Mouse (Mus musculus) frontal cortex, postnatal 10 days (tissue): ENCODE measurements around the gene Scin.
"Not testable (repeated sequence)": the region's sequence is repeated elsewhere in the genome, so short reads cannot be mapped to it uniquely, and the experiment has no call there.

Experiments
- DNase-seq, 2 experiments: peaks; one replicate each; pipeline ENCODE4 v3.0.0; 2022; ENCODE audit warnings: low spot score in 2 of 2, mixed read lengths in 1 of 2

The Scin gene

DNA sequence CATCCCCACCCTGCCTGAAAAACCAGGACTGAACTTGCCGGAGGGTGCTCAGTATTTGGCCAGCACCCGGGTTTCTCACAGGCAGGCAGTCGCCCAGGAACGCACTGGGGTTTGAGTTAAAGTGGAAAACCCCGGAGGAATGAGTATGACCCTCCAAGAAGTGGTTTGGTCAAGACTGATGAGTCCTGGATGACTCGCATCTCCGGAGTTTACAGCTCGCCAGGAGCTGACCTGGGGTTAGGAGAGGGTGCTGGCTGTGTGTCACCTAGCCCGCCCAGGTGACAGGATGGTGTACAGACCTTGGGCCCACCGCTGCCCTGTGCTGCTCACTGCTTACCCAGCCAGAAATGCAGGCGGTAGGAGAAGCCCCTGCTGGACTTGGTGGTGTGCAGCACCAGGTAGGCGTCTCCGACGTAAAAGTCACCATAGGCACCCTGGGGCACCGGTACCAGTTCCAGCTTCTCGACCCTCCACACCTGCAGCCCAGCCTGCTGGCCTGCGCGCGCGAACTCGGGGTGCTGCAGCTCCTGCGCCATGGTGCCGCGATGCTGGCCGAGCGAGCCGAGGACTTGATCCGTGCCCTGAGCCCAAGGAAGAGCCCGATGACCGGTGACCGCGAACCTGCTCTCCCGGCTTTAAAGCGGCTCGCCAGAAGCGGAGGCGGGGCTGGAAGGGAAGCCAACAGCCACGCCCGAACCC is at the start of gene Scin:
TSS of gene Scin (minus strand) at position 656 of the 699 bp plus-strand sequence.
- DNase-seq, result no peak

DNA sequence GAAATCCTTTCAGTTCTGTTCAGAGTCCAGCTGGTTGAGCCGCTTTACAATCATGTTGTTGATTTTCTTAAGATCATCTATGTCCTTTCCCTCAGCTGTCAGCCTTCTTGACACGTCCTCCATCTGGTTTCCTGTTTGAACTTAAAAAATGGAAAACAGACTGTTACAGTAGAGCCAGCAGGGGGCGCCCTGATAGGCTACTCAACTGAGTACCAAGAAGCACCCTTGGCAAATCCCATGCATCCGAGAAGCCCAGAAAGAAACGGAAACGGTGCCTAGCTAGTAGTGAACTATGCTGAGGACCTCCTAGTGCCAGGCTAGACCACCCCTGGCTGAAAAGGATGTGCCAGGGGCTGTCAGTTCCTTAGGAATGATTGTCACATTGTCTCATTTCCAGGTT is 43.1 kb upstream of the Scin start:
- no peak for DNase-seq

DNA sequence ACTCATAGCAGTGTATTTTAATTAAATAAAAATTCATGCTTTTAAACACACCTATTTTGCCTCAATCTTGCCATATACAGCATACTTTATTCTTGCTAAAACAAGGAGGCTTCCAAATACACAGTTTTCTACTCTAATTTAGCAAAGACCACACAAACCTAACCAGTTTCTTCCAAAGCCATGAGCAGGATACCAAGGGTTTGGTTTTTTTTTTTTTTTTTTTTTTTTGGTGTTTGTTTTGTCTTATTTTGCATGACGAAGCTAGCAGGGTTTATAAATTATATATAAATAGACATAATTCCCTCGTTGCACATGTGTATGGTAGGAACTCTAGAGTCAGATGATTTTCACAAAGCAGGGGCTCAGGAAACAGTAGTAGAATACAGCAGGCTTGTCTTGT is 42.1 kb upstream of the Scin start:
- no peak for DNase-seq

DNA sequence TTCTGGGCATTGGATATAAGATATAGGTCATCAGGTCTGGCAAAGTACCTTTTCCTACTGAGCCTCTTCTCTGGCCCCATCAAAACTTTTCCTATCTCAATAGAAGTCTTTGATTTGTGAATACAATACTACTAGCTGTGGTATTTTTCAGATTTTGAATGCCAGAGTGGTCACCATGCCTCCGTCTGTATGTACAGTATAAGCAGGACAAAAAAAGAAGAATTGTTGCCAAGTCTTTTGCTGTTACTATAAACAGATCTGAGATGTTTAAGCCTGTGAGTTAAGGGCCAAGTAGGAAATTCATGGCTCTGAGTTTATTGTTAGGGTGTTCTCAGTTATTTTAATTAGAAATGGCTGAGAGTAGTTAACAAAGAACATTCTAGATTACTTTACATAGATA is 41.1 kb upstream of the Scin start:
- DNase-seq, result not testable (repeated sequence)

DNA sequence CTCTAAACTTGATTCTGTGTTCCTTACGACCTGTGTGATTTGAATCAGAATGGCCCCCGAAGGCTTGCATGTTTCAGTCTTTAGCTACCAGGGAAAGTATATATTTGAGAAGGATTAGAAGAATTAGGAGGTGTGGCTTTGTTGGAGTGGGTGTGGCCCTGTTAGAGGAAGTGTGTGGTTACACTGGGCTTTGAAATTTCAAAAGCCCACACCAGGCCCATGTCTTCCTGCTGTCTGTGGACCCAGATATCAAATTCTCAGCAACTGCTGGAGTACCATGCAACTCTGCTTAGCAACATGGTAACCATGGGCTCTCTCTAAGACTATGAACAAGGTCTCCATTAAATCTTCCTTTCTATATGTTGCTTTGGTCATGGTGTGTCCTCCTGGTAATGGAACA is 37.6 kb upstream of the Scin start:
- no peak for DNase-seq

DNA sequence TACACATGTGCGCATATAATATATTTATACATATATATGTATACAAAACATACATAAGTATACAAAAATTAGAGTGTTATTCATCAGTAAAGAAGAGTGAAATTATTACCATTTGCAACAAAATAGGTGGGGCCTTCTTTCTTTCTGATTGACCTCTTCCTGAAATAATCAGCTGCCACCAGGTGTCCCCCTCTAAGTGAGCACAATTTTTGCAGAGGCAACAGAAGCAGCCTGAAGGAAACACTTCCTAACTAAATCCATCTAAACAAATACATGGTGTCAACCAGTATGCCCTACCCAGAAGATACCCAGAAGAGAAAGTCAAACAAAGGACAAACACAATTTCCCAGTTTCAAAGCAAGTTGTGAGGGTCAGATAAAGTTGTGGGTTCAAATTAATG is 35.6 kb upstream of the Scin start:
- no peak for DNase-seq

DNA sequence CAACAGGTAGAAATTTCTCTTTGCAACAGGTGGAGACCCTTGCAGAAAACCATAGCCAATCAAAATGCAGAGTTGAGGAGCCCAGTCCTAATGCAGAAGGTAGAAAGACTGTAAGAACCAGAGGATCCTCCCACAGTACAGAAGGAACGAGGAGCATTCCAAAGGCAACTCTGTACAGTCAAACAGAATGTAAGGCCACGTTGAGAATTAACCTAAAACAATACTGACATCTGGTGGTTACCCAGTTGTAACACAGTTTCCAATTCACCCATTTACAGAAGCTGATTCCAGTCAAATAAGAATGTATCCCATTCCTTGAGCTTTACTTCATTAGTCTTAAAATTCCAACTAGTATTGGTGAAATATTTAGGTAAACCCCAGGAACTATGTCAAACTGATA is 30.6 kb upstream of the Scin start:
- DNase-seq, result peak in 1 of 2 experiments; percentile 10

DNA sequence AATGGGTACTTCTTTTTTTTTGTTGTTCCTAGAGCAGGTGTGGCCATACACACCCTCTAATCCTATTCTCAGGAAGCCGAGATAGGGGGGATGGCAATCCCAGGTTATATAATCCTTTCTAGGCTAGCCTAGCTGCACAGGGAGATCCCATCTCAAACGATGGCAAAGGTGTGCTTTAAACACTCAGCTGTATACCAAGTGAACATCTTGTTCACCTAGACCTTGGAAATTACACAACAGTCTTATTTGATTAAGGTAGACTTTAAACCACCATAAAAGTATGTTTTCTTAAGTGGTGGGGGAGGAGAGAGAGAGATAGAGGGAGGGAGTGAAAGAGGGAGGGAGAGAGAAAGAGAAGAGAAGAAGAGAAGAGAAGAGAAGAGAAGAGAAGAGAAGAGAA is 26.7 kb upstream of the Scin start:
- DNase-seq, result no peak

DNA sequence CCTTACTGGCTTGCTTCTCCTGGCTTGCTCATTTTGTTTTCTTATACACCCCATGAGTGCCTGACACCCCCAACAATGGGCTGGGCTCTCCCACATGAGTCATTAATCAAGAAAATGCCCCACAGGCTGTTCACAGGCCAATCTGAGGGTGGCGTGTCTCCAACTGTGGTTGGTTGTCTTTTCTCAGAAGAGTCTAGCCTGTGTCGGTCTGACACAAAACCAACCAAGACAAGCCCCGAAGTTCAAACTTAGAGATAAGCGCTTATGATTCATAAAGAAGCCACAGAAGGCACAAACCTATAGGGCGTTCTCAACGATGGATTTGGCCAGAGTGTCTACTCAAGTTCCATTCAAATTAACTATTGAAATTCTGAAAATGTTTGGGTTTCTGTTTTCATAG is 20.2 kb upstream of the Scin start:
- DNase-seq, result no peak

DNA sequence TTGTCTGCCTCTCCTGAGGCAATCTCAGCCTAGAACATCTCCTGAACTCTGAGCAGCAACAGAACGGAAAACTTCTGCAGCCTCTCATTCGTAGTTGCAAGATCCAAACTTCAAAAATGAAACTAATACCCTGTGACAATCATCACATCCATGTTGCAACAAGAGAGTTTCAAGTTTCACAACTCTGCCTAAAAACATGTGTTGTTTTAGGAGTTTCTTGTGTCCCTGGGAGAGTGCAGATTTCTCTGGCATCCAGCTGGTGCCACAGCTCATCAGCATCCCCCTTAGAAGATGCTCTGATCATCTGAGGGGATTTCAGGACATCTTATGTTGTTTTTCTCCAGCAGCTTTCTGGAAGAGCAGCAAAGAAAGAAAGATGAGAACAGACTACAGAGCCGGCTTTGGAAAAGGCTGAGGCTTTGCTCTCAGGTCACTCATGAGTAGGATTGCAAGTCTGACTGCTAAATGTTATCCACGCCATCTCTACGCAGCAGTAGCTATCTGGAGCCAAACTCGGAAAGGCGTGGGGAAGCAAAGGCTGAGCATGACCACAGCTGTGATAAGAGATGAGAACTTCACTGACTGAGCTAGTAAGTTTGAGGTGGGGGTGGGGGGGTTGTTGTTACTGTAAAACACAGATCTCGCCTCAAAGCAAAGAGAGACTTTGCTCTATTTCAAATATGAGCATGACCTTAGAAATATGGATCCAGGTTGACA is 18.5 kb upstream of the Scin start:
- DNase-seq, result no peak

DNA sequence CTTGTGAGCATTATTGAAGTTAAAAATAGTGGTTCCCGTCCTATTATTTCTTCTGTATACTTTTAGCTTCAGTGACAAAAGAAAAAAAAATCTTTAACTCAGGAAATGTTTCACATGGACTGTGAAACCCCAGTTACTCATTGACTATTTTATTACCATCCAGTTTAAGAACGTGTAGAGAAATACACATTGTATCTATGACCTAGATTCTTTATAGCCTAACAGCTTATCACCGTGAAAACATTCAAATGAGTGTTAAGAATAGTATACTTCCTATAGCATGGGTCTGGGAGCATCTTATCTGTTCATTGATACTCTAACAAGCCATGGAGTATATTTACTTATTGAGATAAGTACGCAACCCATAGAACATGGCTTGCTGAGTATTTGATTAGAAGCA is 13.3 kb upstream of the Scin start:
- no peak for DNase-seq

DNA sequence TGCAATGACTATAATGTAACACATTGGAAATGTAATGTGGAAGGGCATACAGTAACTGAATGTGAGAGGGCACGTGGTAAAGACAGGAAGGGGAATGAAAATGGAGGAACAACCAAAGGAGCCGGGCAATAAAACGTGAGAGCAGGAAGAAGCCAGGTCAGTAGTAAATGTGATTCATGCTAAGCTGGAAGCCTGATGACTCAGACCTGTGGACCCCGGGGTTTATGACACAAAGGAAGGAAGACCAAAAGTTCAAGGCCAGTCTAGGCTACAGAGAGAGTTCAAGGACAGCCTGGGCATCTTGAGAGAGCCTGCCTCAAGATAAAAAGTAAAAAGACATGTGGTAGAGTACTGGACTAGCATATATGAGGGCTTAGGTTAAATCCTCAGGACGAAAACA is 12.5 kb upstream of the Scin start:
- DNase-seq, result no peak

DNA sequence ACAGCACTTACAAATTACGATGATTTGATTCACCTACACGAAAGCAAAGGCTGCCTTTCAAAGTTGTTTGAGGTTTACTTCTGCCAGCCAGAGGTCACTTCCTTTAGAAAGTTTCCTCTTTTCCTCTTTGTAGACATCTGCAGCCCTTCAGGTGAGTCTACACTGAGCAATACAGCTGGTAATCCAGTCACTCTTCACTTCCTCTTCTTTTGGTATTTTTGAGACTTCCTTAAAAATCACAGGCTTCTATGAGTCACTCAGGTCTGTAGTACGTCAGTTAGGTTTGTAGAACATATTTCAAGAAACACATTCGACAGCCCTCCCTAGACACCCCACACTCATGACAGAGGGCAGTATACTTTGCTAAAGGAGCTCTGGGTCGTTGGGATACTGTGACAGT is 6.7 kb upstream of the Scin start:
- no peak for DNase-seq

DNA sequence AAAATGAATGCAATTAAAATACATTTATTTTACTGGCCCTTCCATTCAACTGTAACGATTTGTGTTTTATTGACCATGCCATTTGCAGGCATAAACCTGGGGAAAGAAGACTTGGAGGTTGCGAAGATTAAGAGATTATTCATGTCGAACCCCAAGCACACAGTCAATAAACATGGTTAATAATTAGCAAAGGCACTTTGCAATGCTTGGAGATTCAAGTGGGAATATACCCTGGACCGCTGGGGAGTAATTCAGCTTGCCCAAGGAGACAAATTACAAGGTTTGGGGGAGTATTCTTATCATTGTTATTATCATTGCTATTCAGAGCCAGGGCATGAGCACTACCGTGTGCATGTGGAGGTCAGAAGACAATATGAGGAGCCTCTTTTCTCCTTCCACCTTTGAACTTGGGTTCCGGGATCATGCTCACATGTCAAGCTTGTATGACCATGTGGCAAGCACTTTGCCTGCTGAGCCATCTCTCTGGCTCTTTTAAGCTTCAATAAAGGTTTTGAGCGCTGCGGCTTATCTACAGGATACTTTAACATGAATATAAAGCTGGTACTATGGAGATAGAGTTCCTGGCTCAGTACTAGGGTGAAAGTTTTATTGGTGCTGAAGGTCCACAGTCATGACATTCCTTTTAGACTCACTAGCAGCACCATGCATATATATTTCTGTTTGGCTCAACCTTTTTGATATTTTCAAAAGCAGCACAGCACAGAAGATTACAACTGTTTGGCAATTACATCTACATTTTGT is 5.6 kb upstream of the Scin start:
- no peak for DNase-seq

DNA sequence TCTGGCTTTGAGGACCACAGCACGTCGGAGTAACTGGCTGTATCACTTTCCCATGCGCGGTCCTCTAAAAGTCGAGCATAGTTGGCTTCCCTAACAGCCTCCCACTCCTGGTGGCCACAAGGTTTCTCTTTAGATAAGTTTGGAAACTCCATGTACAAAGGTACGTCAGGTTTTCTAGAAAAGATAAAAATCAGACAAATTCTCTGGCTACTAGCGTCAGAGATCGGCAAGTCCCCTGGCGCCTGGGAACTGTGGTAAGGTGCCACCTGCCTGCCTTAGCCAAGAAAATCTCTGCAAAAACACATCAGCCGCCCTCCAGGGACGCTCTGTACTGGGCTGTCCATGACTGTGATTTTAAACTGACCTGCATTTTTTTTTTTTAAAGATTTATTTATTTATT is 501 bp upstream of the Scin start:
- no peak for DNase-seq

DNA sequence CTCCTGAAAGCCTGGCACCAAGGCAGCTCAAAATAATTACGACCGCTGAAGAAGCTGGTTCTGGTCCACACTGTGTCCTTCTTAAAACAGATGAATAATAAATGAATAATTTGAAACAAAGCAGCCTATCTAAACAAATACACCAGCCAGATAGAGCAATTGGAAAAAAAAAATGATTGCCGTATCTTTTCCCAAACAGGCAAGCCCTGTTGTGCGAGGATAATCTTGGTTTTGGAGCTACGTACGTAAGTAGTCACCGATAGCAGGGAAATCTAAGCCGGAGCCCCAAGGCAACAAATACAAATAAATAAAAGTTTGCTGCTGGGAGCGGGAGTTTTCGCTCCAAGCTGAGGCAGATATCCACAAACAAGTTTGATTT is 845 bp downstream of the Scin start:
- no peak for DNase-seq

DNA sequence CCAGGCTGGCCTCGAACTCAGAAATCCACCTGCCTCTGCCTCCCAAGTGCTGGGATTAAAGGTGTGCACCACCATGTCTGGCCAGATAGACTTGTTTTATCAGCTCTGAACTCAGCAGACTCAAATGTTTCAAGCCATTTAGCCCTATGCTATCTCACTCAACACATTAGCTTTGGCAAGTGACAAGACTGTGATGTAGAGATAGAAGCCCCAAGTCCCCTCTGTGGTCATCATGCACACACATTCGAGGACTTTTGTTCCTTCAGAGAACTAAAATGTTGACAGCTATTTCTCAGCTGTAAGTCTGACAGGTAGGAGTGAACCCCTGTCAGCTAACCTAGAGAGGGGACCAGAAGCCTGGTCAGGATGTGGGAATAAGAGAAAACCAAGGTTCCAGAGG is 15.2 kb downstream of the Scin start:
- no peak for DNase-seq

DNA sequence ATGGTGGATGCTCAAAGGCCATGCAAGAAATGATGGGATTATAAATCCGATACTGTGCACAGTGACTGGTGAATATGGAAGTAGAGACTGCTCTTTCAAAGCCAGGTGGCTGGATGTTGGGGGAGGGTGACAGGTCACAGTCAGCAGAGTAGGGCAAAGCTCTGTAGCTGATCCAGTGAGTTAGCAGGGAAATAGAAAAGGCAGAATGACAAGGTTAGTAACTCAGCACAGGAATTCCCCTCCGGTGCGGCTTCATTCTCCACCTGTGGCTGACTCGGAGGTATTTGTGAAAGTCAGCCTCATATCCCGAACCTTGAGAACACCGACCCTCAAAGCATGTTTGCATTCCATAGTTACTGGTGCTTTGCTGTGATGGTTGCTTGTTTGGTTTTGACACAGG is 17.0 kb downstream of the Scin start:
- no peak for DNase-seq

DNA sequence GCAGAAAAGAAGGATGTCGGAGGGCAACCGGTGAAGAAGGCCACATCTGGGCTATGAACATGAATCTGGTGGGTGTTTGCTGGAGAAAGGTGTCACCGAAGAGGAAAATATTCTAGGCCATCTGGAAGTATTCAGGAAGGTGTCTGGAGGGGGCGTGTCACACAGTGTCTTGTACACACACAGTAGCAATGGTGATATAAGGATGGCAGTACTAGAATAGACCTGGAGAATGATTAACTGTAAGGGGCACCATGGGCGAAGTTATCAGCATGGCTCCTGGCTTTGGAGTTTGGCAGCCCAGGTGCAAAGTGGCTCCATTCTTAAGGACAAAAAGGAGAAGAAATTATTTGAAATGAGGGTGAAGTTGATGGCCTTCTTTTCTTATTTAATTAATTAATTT is 17.8 kb downstream of the Scin start:
- no peak for DNase-seq

DNA sequence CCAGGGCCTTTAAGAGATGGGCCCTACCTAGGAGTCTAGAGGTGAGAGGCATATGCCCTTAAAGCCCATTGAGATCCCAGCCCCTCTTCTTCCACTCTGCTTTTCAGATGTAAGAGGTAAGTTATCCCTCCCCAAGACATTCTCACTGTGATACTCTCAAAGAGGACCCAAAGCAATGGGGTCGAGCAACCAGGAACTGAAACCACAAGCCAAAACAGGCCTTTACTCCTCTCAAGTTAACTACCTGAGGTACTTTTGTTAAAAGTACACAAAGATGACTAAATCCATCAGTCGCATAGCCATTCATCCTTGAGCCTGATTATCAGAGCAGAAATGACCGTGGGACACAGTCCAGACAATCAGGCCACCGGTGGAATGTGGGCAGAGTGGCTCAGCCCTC is 19.1 kb downstream of the Scin start:
- no peak for DNase-seq

DNA sequence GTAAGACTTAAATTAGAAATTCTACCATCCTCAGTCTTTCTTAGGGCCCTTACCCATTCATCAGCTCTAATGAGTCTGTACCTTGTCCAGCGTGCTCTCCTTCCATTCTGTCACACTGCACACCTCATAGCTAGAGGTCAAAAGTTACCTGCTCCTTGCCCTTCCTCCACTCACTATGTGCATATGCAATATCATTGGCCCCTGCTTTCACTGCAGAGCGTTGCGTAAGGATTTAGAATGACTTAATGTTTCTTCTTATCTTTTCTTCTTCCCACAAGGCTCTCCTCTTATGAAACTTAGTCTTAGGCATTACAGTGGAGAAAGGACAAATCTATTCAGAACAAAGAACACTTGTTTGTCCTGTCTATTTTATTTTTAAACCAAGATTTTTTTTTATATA is 20.0 kb downstream of the Scin start:
- DNase-seq, result no peak

DNA sequence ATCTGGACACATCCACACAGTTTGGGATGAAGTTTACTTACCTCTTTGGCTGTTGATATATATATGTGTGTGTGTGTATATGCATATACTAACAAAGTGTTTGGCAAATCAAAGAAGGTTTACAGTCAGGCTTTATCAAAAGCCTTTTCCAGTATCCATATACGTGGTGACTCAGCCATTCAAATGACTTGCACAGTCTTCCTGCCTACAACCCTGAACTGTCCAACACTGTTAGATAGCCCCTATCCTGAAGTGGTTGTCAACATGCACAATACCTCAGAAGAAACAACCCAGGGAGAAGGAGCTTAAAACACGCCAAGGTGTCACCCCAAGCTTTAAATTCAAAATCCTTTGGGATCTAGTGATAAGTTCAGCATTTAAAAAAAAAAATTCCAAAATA is 20.4 kb downstream of the Scin start:
- no peak for DNase-seq

DNA sequence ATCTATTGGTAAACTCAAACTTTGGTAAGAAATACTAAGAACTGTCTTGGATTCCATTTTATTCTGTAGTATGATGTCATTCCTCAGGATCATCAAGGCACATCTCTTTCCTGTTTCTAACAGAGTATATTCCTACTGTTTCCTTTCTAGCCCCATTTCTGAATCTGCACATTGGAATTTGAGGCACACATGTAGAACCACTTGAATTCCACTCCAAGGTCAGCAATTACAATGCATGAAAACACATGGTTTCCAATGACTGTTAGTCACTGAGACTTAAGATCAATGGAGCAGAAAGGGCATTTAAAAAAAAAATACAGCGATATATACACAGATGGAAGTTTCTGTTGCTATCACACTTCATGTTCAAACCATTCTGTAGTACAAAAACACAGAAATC is 24.8 kb downstream of the Scin start:
- DNase-seq, result no peak
